Mouse (Mus musculus) heart, embryonic 13.5 days (tissue): Measurements from ENCODE around the gene Bcl7c. TPM values are rescaled to one million over a fixed set of nuclear protein-coding genes. Genes with fewer than 3 reads are reported as not detected.

Experiments
- ATAC-seq: fragments of 200-750 bp; cut with Nextera tagmentation; 2 replicates; pipeline ENCODE4 v1.8.0; 2017; ENCODE audit warnings: moderate TSS enrichment; ENCODE audit not compliant: insufficient number of reproducible peaks, low FRiP score, low TSS enrichment; ENCODE audit errors: extremely low read depth
- H3K27ac ChIP-seq: fragments of 300-500 bp; sonication (generic); replicated peaks from 2 replicates; pipeline ENCODE4 v1.5.1; 2015; ENCODE audit warnings: moderate library complexity, mild to moderate bottlenecking, inconsistent platforms
- H3K27me3 ChIP-seq: fragments of 300-500 bp; sonication (generic); replicated peaks from 2 replicates; pipeline ENCODE4 v1.6.1; 2015; ENCODE audit warnings: mild to moderate bottlenecking, inconsistent platforms
- H3K36me3 ChIP-seq: fragments of 300-500 bp; sonication (generic); 2 replicates; pipeline ENCODE4 v1.6.1; 2015; ENCODE audit warnings: mild to moderate bottlenecking, inconsistent platforms
- H3K4me1 ChIP-seq: fragments of 300-500 bp; sonication (generic); 2 replicates; pipeline ENCODE4 v1.6.1; 2015; ENCODE audit warnings: inconsistent platforms
- H3K4me2 ChIP-seq: fragments of 300-500 bp; sonication (generic); 2 replicates; pipeline ENCODE4 v1.6.1; 2015; ENCODE audit warnings: inconsistent platforms, mild to moderate bottlenecking, moderate library complexity
- H3K4me3 ChIP-seq: fragments of 300-500 bp; sonication (generic); 2 replicates; pipeline ENCODE4 v1.5.1; 2015; ENCODE audit warnings: moderate library complexity, mild to moderate bottlenecking, inconsistent platforms
- H3K9ac ChIP-seq: fragments of 300-500 bp; sonication (generic); 2 replicates; pipeline ENCODE4 v1.6.1; 2015; ENCODE audit warnings: inconsistent platforms, mild to moderate bottlenecking, moderate library complexity
- H3K9me3 ChIP-seq: fragments of 300-500 bp; sonication (generic); 2 replicates; pipeline ENCODE4 v1.6.1; 2016; ENCODE audit warnings: inconsistent platforms
- WGBS: fragments of 180-500 bp; shearing (Covaris S2); methylation state at CpG from one replicate; pipeline ENCODE4 v1.1.7; 2015; ENCODE audit warnings: mixed read lengths; 5-methylcytosine and 5-hydroxymethylcytosine counted together
- polyA plus RNA-seq: library from polyadenylated mRNA; unstranded; fragments of >200 nt; fragmentation: Nextera tagmentation; extraction: Ambion mirVana; gene quantifications from 2 replicates; pipeline ENCODE4 v1.2.1, GENCODE M21; 2015

Gene Bcl7c
- polyA plus RNA-seq, 1 experiment from 2014 or later = 30.7 TPM

DNA sequence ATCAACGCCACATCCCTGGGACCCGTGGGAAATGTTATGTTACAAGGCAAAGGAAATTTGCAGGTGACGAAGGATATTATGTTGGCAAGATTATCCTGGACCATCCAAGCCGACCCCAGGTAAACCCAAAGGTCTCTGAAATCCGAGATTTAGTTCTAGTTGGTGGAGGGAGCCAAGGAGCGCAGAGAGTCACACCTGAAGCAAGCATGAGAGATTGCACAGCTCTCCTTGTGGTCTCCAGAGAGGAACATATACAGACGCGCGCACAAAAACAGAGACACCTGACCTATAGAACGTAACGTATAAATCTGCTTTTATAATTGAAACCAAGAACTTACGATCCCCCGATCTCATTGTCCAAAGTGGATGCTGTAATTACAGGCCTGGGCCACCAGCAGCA, 28.2 kb downstream of the Bcl7c start:
- no peak overlapping the region for H3K4me3 ChIP-seq
- 0 out of 2 replicates have a peak, but pooled peaks cover 4% of the 10 kb centered on the region for H3K36me3 ChIP-seq
- H3K9ac ChIP-seq = no peak overlapping the region
- H3K9me3 ChIP-seq = no peaks in the 10 kb centered on the region
- H3K27me3 ChIP-seq = no peaks in the 10 kb centered on the region
- H3K4me2 ChIP-seq = no peak overlapping the region
- no peak for ATAC-seq
- no peak overlapping the region for H3K27ac ChIP-seq
- 87% methylated on average over 13 of the region's 13 CpGs for WGBS
- H3K4me1 ChIP-seq = peaks cover 32% of the 10 kb centered on the region

DNA sequence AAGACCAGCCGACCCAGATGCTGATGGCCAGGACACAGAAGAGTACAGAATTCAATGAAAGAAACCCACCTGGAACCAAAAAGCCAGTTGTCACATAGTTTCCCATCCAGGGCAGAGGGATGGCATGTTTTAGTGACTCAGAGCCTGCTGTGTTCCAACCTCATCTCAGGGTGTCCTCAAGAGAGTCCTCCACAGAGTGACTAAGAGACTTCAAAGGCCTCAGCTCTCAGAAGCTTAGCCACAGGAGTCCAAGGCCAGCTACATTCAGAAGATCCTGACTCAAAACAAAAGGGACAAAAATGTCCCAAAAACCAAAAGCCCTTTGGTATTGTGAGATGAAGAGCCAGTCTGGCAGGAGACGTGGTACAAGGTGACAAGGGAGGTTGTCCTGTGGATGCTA, 29.9 kb downstream of the Bcl7c start:
- Histone ChIP-seq H3K36me3 (0 out of 2 replicates have a peak, but pooled peaks cover 4% of the 10 kb centered on the region), H3K9me3 (no peaks in the 10 kb centered on the region), H3K4me2 (no peak overlapping the region), H3K9ac (no peak overlapping the region), H3K4me3 (no peak overlapping the region), H3K27ac (no peak overlapping the region), H3K4me1 (peaks cover 28% of the 10 kb centered on the region), H3K27me3 (no peaks in the 10 kb centered on the region)
- 73% methylated on average over 2 of the region's 2 CpGs for WGBS
- no peak for ATAC-seq

DNA sequence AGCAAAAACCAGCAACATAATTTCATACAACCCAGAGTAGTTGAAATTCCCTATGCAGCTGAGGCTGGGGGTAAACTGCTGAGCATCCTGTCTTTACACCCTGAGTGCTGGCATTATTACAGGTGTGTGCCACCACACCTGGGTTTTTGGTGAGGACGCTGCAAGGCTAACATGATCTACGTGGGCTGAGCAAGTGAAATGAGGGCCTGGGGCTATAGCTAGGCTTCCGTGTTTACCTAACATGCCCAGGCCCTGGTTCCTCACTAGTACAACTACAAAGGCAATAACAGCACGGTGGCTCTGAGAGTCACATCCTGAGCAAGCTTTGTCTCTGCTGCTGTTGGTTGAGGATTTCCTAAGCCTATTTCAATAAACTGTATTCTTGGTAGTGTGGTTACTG, 31.1 kb downstream of the Bcl7c start:
- Histone ChIP-seq H3K27me3 (no peaks in the 10 kb centered on the region), H3K27ac (no peak overlapping the region), H3K9me3 (no peaks in the 10 kb centered on the region), H3K36me3 (0 out of 2 replicates have a peak, but pooled peaks cover 4% of the 10 kb centered on the region), H3K4me3 (no peak overlapping the region), H3K9ac (no peak overlapping the region), H3K4me1 (peaks cover 20% of the 10 kb centered on the region), H3K4me2 (no peak overlapping the region)
- no peak for ATAC-seq
- 81% methylated on average over 4 of the region's 4 CpGs for WGBS

DNA sequence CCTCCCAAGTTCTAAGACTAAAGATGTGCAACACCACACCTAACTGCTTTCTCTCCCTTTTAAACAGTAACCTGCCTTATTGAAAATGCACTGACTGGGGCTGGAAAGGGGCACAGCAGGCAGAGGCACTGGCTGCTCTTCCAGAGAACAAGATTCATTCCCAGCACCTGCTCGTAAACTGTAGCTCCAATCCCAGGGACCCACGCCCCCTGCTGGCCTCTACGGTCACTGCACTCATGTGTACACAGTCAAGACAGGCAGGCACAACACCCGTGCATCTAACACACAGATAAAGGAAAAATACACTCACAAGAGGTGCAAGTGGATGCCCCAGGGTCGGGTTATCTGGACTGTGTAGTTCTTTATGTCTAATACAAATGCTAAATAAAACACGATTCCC, 31.7 kb downstream of the Bcl7c start:
- H3K9me3 ChIP-seq = no peaks in the 10 kb centered on the region
- ATAC-seq = no peak
- 66% methylated on average over 6 of the region's 6 CpGs for WGBS
- H3K4me3 ChIP-seq = no peak overlapping the region
- no peaks in the 10 kb centered on the region for H3K27me3 ChIP-seq
- H3K9ac ChIP-seq = no peak overlapping the region
- H3K36me3 ChIP-seq = 0 out of 2 replicates have a peak, but pooled peaks cover 4% of the 10 kb centered on the region
- no peak overlapping the region for H3K4me2 ChIP-seq
- peaks cover 15% of the 10 kb centered on the region for H3K4me1 ChIP-seq
- H3K27ac ChIP-seq = no peak overlapping the region

DNA sequence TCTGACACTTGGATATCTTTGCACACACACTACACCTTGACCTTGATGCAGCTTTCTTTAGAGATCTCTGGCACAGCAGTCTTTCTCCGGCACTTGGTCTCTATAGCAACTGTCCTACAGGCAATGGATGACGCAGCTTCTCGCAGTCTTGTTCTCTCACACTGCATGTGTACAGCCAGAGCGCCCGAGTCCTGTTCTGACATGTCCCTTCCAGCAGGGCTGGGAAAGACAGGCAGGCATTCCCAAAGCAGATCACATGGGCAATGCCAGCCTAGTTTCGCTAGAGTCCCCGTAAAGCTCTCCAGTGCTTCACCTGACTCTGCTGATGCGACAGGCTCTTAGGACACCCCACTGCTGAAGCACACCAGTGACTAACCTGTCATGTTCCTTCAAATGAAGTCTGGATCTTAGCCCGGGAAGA, 33.3 kb downstream of the Bcl7c start:
- no peak overlapping the region for H3K4me2 ChIP-seq
- no peak for ATAC-seq
- no peaks in the 10 kb centered on the region for H3K27me3 ChIP-seq
- 72% methylated on average over 9 of the region's 9 CpGs for WGBS
- H3K4me1 ChIP-seq = peaks cover 9% of the 10 kb centered on the region
- H3K4me3 ChIP-seq = no peak overlapping the region
- H3K9ac ChIP-seq = 0 out of 2 replicates have a peak overlapping the region, but pooled peaks have one; percentile 0
- no peak overlapping the region for H3K27ac ChIP-seq
- H3K9me3 ChIP-seq = no peaks in the 10 kb centered on the region
- H3K36me3 ChIP-seq = 0 out of 2 replicates have a peak, but pooled peaks cover 4% of the 10 kb centered on the region

DNA sequence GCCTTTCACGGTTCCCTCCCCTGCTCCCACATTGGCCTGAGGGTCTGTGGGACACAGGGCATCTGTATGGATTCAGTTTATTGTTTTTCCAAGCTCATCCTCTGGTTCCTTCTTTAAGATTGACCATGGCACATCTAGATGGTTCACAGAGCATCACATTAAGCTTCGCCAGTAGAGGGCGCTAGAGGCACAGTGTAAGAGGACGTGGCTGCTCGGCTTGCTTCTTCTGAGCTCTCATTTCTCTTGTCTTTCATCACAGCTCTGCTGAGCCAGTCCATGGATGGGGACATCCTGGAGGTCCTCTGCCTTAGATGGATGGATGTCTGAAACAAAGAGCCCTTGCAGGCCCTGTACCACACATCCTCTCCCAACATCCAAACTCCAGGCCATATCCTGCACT, 33.8 kb downstream of the Bcl7c start:
- 0 out of 2 replicates have a peak, but pooled peaks cover 4% of the 10 kb centered on the region for H3K36me3 ChIP-seq
- no peaks in the 10 kb centered on the region for H3K27me3 ChIP-seq
- no peak overlapping the region for H3K4me3 ChIP-seq
- no peak overlapping the region for H3K4me2 ChIP-seq
- 4% methylated on average over 5 of the region's 5 CpGs for WGBS
- no peaks in the 10 kb centered on the region for H3K9me3 ChIP-seq
- no peak overlapping the region for H3K27ac ChIP-seq
- ATAC-seq = no peak
- peaks cover 9% of the 10 kb centered on the region for H3K4me1 ChIP-seq
- 0 out of 2 replicates have a peak overlapping the region, but pooled peaks have one; percentile 0 for H3K9ac ChIP-seq

DNA sequence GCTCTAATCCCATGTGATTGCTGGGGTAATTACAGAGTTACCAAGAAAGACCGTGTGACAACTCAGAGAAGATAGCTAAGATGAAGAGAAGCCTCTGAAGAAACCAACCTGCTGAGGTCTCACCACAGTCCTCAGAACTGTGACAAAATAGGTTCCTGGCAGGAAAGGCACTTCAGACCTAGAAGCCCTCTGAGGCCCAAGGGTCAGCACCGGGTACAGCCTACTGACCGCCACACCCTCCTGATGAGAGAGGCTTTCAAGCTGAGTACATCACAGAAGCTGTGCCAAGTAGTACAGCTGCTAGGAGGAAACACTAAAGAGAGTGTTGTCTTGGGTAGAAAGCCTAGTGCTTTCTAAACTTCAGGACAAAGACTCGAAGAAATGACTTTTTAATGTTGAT, 36.0 kb downstream of the Bcl7c start:
- Histone ChIP-seq H3K4me1 (peaks cover 10% of the 10 kb centered on the region), H3K9me3 (no peaks in the 10 kb centered on the region), H3K27me3 (no peaks in the 10 kb centered on the region), H3K27ac (no peak overlapping the region), H3K36me3 (0 out of 2 replicates have a peak, but pooled peaks cover 4% of the 10 kb centered on the region), H3K9ac (no peak overlapping the region), H3K4me3 (no peak overlapping the region), H3K4me2 (no peak overlapping the region)
- WGBS = 58% methylated on average over 4 of the region's 4 CpGs
- no peak for ATAC-seq

DNA sequence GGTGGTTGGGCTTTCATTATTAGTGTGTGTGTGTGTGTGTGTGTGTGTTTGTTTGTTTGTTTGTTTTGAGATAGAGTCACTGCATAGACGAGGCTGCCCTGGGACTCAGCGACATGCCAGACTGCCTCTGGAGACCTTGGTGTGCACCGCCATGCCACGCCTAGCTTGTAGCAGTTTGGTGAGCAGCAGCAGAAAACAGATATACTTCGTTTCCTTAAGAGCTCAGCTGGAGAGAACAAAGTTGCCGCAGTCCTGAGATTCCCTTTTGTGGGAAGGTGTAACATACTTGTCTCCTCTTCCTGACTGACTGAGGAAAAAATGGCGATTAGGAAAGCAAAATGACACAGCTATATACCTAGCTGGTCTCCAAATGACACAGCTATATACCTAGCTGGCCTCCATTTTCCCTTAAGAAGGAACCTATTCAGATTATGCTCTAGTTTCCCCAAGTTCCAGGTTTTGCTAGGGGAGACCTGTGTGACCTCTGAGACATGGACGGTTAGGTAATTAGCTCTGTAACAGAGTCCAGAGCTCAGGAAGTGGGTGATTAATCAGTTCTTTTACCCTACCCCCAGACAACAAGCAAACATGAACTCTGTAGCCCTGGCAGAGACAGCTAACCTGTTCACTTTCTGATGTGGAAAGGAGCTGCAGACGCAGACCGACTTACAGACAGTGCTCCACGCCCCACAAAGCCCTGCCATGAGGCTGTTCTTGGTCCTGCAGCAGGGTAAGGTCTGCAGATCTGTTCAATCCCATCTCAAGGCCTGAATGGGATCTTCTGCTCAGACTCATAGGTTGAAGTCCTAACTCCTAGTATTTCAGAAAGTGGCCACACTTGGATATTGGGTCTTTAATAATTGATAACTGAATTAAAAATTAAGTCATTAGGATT, 36.6 kb downstream of the Bcl7c start:
- Histone ChIP-seq H3K36me3 (0 out of 2 replicates have a peak, but pooled peaks cover 2% of the 10 kb centered on the region), H3K27ac (no peak overlapping the region)
- ATAC-seq = no peak

DNA sequence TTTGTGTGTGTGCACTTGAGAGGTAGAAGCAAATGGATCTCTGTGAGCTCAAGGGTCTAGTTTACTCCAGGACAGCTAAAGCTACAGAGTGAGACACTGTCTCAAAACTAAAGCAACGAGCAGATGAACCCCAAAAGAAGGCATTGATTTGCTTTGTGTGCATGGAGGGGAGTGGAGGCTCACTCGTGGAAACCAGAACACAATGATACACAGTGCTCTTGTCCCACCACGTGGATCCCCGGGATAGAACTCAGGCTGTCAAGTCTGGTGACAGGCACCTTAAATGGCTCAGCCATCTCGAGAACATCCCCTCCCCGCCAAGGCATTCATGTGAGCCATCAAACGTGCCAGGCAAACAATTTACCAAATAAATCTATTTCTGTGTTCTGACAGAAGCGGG, 41.6 kb downstream of the Bcl7c start:
- H3K27me3 ChIP-seq = no peaks in the 10 kb centered on the region
- 0 out of 2 replicates have a peak, but pooled peaks cover 9% of the 10 kb centered on the region for H3K4me1 ChIP-seq
- no peak overlapping the region for H3K27ac ChIP-seq
- no peak overlapping the region for H3K9ac ChIP-seq
- peaks cover 13% of the 10 kb centered on the region for H3K36me3 ChIP-seq
- H3K4me2 ChIP-seq = no peak overlapping the region
- H3K4me3 ChIP-seq = no peak overlapping the region
- H3K9me3 ChIP-seq = no peaks in the 10 kb centered on the region
- 36% methylated on average over 8 of the region's 8 CpGs for WGBS
- no peak for ATAC-seq

More for the DNA sequence above, 36.6 kb downstream of the Bcl7c start:
- no peaks in the 10 kb centered on the region for H3K27me3 ChIP-seq
- no peak overlapping the region for H3K4me2 ChIP-seq
- H3K9ac ChIP-seq = no peak overlapping the region
- H3K9me3 ChIP-seq = no peaks in the 10 kb centered on the region
- peaks cover 16% of the 10 kb centered on the region for H3K4me1 ChIP-seq
- H3K4me3 ChIP-seq = no peak overlapping the region
- 67% methylated on average over 11 of the region's 11 CpGs for WGBS

DNA sequence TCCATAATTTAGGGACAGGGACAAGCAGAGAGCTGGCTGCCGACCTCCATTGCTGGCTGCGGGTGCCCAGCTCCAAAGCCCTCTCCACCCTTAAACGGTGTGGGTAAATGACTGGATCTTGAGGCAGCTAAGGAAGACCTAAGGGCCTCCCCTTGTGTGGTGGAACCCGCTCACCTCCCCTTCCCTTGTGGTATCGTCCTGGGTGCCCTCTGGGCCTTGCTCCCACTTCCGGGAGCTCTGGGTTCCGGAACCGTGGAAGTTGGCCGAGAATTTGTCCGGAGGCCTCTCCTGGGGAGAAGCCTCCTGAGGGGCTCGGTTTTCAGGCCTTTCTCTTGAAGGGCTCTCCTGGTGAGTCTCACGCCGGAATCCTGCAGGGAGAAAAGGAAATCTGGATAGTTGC, 42.1 kb downstream of the Bcl7c start:
- H3K9ac ChIP-seq = no peak overlapping the region
- no peak overlapping the region for H3K27ac ChIP-seq
- H3K4me3 ChIP-seq = no peak overlapping the region
- no peaks in the 10 kb centered on the region for H3K9me3 ChIP-seq
- H3K4me2 ChIP-seq = no peak overlapping the region
- ATAC-seq = no peak
- H3K36me3 ChIP-seq = peaks cover 13% of the 10 kb centered on the region
- 0 out of 2 replicates have a peak, but pooled peaks cover 9% of the 10 kb centered on the region for H3K4me1 ChIP-seq
- 89% methylated on average over 13 of the region's 13 CpGs for WGBS
- no peaks in the 10 kb centered on the region for H3K27me3 ChIP-seq

DNA sequence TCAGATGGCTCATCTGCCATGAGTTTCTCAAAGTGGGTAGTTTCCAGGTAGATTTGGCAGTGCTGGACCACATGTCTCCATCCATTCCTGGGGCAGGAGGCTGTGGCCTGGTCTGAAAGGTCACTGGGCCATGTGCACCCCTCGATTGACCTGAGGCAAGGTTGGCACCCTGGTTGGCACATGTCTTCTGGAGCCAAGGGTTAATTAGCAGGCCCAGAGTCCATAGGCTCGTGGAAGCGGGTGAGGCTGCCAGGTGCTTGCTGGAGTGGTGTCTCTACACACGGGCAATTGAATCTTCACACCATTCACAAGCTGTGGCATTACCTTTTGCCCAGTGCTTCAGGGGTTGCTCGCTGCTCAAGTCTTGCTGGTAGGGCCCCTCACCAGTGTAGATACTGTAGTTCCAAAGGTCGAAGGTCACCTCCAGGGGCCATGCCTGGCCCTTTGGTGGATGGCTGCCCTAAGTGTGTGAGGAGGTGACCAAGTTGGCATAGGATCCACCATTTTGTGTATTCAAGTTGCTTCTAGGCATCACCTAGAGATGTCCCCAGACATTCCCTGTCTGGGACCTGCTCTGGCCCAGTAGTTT, 42.6 kb downstream of the Bcl7c start:
- 0 out of 2 replicates have a peak, but pooled peaks cover 9% of the 10 kb centered on the region for H3K4me1 ChIP-seq
- no peak overlapping the region for H3K4me3 ChIP-seq
- H3K27ac ChIP-seq = no peak overlapping the region
- no peak overlapping the region for H3K9ac ChIP-seq
- no peak overlapping the region for H3K4me2 ChIP-seq
- peaks cover 13% of the 10 kb centered on the region for H3K36me3 ChIP-seq
- ATAC-seq = no peak
- WGBS = 90% methylated on average over 6 of the region's 6 CpGs
- no peaks in the 10 kb centered on the region for H3K9me3 ChIP-seq
- H3K27me3 ChIP-seq = no peaks in the 10 kb centered on the region
